Mouse (Mus musculus): ENCODE results near the gene Gm26620.

Gene Gm26620

DNA sequence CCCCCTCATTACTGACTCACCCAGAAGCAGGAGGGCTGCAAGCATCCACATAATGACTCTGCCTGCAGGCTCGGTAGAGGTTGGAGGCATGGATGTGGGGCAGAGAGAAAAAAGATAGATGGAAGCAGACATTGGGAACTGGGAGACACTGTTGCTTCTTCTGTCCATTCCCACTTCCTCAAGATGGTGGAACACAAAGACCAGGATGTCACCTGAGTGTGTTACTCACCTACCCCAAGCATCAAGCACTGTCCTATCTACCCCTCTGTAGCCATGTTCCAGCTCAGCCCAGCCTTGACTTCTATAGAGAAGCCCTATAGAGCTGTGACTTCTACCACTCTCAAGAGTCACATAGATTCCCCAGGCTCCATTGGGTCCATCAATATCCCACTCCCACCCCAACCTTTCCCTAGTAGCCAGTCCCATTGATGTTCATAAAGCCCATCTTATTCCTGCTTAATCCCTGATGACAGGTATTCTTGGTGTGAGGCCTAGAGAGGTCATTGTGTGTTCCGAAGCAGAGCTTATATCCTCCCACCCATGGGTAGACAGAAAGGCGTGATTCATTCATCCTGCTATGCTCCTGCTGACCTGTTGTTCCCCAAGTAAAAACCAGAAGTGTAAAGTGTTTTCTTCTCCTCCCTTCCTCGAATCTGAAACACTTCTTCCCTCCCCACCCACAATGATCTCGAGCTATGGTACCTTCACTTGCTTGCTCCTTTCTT, 28.2 kb downstream of the Gm26620 start, which contains the start of gene Fcrlb:
Gene Fcrlb, minus strand, starts transcription at position 51 of the 725 bp plus-strand sequence.
- DNase-seq (ENCODE audit: low spot score in 2 of 2), result no peak

DNA sequence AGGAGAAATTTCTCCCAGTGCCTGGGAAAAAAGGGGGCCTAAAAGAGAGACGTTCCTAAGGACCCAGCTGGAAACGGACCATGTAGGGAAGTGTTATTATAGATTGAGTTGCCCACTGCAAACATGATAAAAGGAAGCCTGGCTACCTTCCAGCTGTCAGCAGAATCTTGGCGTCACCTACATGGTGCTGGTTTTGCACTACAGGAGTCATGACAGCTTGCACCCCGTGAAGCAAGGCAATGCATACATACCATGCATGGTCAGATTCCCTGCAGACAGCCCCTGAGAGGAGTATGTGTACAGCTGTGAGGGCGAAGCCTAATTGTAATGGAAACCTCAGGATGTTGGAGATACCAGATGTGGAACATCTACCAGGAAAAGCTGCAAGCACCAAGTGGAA, 30.8 kb downstream of the Gm26620 start:
- DNase-seq (ENCODE audit: low spot score in 2 of 2), result no peak

DNA sequence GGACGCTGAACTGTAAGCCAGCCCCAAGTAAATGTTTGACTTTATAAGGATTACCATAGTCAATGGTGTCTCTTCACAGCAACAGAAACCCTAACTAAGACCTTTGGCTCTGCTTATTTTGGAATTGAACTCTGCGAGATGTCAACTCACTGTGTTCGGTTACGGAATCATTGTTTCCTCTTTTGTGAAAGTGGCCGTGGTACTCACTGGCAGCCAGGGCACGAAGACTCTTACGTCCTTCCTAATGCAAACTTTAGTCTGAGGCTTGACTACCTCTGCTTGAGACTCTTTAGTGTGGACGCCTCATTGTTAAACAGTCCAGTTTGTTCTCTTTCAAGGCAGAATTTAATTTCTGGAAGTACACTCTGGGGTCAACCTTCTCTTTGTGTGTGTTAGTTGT, 34.4 kb downstream of the Gm26620 start:
- no peak for DNase-seq (ENCODE audit: low spot score in 2 of 2)

DNA sequence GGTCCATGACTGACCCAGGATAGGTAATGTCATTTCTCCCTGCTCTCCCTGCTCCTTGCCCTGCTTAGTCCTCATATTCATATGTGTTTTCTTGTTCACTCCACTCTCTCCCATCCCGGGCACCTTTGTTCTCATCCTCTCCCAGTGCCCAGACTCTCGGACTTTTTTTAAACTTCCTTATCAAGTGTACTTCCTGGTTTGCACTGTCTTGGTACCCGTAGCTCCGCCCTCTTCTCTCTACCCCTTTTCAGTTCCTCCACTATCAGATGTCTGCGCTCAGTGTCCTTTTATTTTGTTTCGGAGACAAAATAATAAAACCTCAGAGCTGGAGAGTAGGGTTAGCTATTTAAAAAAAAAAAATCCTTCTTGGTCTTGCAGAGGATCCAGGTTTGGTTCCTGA, 39.6 kb downstream of the Gm26620 start:
- no peak for DNase-seq (ENCODE audit: low spot score in 2 of 2)

DNA sequence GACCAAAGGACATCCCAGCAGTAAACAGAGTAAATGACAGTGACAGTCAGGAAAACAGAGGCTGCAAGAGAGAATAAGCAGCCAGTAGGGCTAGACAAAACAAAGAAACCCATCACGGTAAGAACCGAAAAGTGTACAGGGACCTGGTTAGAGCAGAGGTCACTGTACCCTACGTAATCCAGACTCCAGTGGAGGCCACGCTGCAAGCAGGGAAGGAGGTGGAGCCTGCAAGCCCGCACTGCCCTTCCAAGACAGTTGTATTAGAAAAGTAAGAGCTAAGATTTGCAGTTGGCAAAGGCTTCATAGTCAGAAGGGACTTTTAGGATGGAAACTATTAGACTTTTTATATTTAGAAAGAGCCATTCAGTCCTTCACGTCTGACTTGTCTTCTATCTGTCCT, 42.1 kb downstream of the Gm26620 start:
- no peak for DNase-seq (ENCODE audit: low spot score in 2 of 2)

DNA sequence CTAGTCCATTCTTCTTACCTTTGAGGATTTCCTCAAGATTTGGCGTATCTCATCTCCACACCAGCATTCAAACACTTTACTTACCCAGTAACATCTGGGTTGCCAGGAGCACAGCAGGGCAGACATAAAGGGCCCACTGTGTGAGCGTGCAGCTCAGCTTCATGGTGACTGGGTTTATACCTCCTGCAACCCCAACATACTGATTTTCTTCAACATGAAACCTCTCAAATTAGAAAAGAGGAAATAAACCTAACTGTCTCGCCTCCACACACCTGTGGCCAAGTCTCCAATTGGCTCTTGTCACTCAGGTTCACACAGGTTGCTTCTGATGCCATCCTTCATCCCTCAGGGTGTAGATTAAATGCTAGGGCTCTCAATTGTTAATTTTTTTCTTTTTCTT, 42.5 kb downstream of the Gm26620 start, which contains the start of gene Fcrla:
Gene Fcrla, minus strand, starts transcription at position 206 of the 400 bp plus-strand sequence.
- no peak for DNase-seq (ENCODE audit: low spot score in 2 of 2)

DNA sequence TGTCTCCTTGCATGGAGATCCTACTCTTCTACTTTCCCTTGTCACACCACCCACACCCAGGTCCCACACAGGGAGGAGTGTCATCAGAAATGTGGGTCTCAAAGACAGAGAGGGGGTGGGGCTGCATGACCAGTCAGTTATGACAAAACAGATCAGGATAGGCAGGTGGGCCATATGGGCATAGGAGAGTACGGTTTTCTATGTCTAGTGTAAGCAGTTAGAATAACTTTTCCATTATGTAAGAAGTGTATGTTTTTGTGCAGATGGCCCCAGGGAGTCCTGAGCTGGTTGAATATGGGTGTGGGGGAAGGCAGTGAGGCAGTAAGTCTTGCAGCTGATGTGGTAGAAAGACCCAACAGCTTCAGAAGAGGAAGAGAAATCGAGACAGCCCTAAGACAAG, 43.6 kb downstream of the Gm26620 start:
- DNase-seq (ENCODE audit: low spot score in 2 of 2), result no peak

DNA sequence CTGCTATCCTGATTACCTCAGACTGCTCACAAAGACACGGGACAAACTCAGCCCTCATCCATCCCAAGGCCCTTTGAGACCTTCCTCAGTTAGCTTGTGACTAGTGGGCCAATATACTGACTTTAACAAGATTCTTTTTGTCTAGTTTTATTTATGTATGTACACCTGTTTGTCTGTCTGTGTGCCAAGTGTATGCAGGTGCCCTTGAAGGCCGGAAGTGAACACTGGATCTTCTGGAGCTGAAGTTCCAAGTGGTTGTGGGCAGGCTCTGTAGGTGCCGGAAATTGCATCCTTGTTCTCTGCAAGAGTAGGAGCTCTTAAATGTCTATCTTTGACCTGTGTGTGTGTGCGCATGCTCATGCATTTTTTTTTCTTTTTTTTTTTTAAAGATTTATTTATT, 44.4 kb downstream of the Gm26620 start:
- no peak for DNase-seq (ENCODE audit: low spot score in 2 of 2)

DNA sequence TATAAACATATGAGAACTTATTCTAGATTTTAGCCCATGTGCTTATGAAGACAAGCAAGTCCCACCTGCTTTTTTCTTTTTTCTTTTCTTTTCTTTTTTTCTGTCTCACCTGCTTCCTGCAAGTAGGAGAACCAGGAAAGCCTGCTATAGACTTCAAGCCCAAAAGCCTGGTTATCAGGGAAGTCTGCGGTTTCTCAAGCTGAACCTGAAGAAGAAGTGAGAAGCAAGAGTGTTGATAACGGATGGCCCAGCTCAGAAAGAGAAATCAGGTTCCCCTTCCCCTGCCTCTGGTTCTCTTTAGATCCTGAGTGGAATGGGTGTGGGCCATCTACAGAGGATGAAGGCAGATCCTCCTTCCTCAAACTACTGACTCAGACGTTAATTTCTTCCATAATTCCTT, 47.2 kb downstream of the Gm26620 start:
- DNase-seq (ENCODE audit: low spot score in 2 of 2), result no peak

DNA sequence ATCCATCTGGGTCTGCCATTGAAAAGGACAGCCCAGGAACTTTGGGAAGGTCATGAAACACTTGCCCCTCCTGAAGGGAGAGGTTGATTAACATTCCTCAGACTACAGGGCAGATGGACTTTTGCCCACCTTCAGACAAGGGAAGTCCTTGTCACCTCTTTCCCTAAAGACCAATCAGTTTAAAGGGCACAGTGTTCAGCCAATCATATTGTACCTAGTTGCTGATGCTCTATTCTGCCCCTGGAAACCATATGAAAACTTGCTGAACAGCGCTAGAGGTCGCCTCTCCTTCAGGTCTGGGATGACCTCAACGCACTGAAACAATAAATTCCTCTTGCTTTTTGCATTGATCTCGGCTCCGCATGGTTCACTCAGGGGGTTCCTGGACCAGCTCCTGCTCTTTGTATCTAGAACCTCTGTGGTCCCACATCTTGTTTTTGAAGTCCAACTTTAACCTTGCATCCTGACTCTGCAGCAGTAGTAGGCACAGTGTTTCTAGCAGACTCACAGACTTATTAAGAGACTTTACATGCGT, 48.6 kb downstream of the Gm26620 start:
- DNase-seq (ENCODE audit: low spot score in 2 of 2), result no peak

DNA sequence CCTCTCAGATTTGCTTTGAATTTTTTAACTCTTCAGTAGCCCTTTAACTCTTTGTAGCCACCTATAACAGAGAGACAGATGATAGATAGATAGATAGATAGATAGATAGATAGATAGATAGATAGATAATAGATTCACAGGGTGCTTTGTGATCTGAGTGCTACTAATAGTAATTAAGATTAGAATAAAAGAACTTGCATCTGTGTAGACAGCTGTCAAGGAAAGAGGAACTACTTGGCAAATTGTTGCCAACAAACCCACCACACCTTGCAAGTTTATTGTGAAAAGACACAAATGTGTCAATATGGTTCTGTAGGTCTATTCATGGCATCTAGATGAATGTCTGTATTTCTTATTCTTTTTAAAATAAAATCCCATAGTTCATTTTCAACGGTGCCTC, 49.1 kb downstream of the Gm26620 start:
- no peak for DNase-seq (ENCODE audit: low spot score in 2 of 2)

DNA sequence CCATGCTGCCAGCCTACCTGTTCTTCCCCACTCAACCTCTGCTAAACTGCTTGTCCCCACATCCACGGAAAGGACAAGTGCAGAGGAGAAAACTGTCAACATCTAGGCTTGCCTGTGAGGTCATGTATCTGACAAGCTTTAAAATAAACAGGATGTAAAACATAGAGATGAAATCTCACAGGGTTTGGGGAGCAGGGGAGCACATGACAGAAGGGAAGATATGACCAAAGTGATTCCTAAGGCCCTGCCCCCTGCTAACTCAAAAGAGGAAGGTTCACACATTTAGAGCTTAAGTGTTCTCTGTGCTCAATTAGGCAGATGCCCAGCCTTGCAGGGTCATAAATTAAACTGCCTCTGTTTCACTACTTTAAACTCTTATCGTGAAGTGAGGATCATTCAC, 49.5 kb downstream of the Gm26620 start:
- DNase-seq (ENCODE audit: low spot score in 2 of 2), result no peak

Data from frontal cortex, postnatal 14 days (tissue).